8 mouse cellular contexts compared by ENCODE assay signal in the genomic region with DNA sequence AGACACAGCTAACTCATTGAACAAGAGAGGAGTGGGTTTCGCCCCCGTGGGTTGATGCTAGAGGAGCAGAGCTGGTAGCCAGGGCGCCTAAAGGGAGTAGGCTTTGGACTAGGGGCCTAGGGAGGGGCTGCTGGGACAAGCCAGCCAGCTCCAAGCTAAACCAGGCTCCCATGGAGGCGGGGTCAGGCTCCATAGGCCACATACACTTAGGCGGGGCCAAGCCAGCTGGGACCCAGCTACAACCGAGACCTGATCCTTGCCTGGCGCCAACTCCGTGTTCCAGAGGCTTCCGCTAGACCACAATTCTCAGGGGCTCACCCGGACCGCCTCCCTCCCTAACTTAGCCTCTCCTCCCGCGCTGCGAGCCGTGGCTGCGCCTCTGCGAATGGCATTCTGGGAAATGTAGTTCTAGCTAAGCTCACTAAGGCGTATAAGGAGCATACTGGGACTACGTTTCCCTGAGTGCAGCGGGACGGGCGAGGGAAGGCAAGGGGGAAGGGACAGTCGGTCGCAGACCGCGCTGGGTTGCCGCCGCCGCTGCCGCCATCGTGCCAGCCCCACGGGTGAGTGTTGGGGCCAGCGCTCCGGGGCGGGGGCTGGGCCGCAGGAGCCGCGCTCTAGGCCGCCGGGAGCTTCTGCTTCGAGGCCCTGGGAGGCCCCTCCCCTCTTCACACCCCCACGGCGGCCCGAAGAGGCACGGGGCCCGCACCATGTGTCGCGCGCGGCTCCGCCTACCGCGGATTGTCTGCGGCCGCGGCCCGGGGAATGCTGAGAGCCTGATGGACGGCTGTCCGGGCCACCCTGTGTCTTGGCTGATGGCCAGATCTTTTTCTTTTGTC. TPM values are rescaled to one million over a fixed set of nuclear protein-coding genes. Genes with fewer than 3 reads are reported as not detected.
DNase-seq lines count a peak whose midpoint lies in the region; ATAC-seq lines count a peak whose summit lies in the region.

A gene (plus strand): TSS at position 438 of the 839 bp plus-strand sequence.

- H3K4me3 ChIP-seq in hindbrain, embryonic 16.5 days (ENCODE audit: low read length), result peak within 1 kb of the TSS; percentile 97
- peak within 1 kb of the TSS; percentile 67 for H3K4me3 ChIP-seq in macrophage (ENCODE audit: inconsistent target)

- peak within 1 kb of the TSS; percentile 83 for H3K4me2 ChIP-seq in hindbrain, embryonic 16.5 days (ENCODE audit: low read length)

- H3K79me2 ChIP-seq in macrophage (ENCODE audit: inconsistent target), result peaks cover 73% of the 10 kb centered on the region

- peak within 1 kb of the TSS; percentile 95 for H3K9ac ChIP-seq in hindbrain, embryonic 16.5 days (ENCODE audit: low read depth, low read length)

- no peaks in the 10 kb centered on the region for H3K27me3 ChIP-seq in hindbrain, embryonic 16.5 days (replicated peaks; ENCODE audit: control insufficient read depth, insufficient read depth, low read length)

- H3K36me3 ChIP-seq in hindbrain, embryonic 16.5 days (ENCODE audit: control insufficient read depth, insufficient read depth, low read length), result no peaks in the 10 kb centered on the region
- no peaks in the 10 kb centered on the region for H3K36me3 ChIP-seq in macrophage (ENCODE audit: inconsistent target)

- ATAC-seq in hindbrain, embryonic 16.5 days, result peak; percentile 98

- WGBS in hindbrain, embryonic 16.5 days, result under 1% methylated on average over 51 of the region's 59 CpGs
- WGBS in macrophage (ENCODE audit: missing documents), result 1% methylated on average over 55 of the region's 59 CpGs

- peak; percentile 100 for DNase-seq in WW6 (ENCODE audit: low read depth, low spot score)
- peak; percentile 75 to 87 for DNase-seq in cerebellum, postnatal 4 days (ENCODE audit: low spot score in 2 of 2)
- DNase-seq in gastrocnemius, adult 18-20 months (ENCODE audit: low spot score), result peak; percentile 98
- peak; percentile 87 to 92 for DNase-seq in left cerebral cortex, adult 18-20 months (ENCODE audit: low spot score in 2 of 2)
- DNase-seq in right cerebral cortex, adult 18-20 months, result peak; percentile 97
- peak; percentile 82 for DNase-seq in urinary bladder, postnatal 10 days (ENCODE audit: low spot score)

- H3K4me1 ChIP-seq in hindbrain, embryonic 16.5 days (ENCODE audit: control insufficient read depth, insufficient read depth, low read depth, low read length), result peaks cover 55% of the 10 kb centered on the region

- no peaks in the 10 kb centered on the region for H3K9me3 ChIP-seq in hindbrain, embryonic 16.5 days (ENCODE audit: control insufficient read depth, low read length)

- H3K27ac ChIP-seq in hindbrain, embryonic 16.5 days (ENCODE audit: low read depth, low read length), result peak within 1 kb of the TSS; percentile 94
- H3K27ac ChIP-seq in macrophage, result peak within 1 kb of the TSS; percentile 57

RNA-seq across cellular contexts. Expression of the gene that starts here (rescaled TPM):
- total RNA-seq in gastrocnemius, adult 18-20 months (2021), result 10 to 100 TPM; 43.7 to 44.5 TPM
- polyA plus RNA-seq in hindbrain, embryonic 16.5 days (2015; fragmentation: Nextera tagmentation; extraction: Ambion mirVana), result 118 and 158 TPM in 2 replicates
- total RNA-seq in left cerebral cortex, adult 18-20 months (2021), result 10 to 100 TPM; 24.8 to 29.0 TPM
- total RNA-seq in macrophage (2018; cell fraction: chromatin; rRNA removed), result 10 to 100 TPM in 15 of 26 experiments, 1 to 10 TPM in 7, not detected in 4; 3.1 to 27.1 (median 13.1) TPM
- 10 to 100 TPM; 36.2 to 66.6 (median 50.1) TPM for total RNA-seq in macrophage (2018; cell fraction: cytosol; rRNA removed)
- 10 to 100 TPM in 15 of 26 experiments, 1 to 10 TPM in 10, not detected in 1; 4.8 to 43.3 (median 14.3) TPM for total RNA-seq in macrophage (2018; cell fraction: nucleus; rRNA removed)
- polyA plus RNA-seq in macrophage (2018), result 53.1 to 154 TPM (median 76.1 TPM) in 3 replicates

Comparison
In these comparisons a context has a peak if more than half of its experiments do, and no peak if none do; other contexts are left out.
1. Peak in every context shown above with its lines: DNase-seq, ATAC-seq, H3K4me3 ChIP-seq and H3K27ac ChIP-seq.